Mouse (Mus musculus): ENCODE measurements around the gene Adgrl3. TPM values are rescaled to one million over a fixed set of nuclear protein-coding genes. Genes with fewer than 3 reads are reported as not detected.
A peak's percentile ranks its signal among the peaks of the same experiment; 100 is the strongest.

The Adgrl3 gene
- polyA plus RNA-seq, 1 experiment from 2014 or later = 24.5 TPM

GRCm38 (mm10) chr5:81083698-81084360 is 63.9 kb downstream of the Adgrl3 start:
- DNase-seq (ENCODE audit: low spot score) = no peak
- no peaks in the 10 kb centered on the region for H3K36me3 ChIP-seq (ENCODE audit: control insufficient read depth, insufficient read depth, low read length)
- no peak overlapping the region for H3K9ac ChIP-seq (ENCODE audit: low read length)
- H3K4me3 ChIP-seq (ENCODE audit: low read depth, low read length) = no peak overlapping the region
- no peak overlapping the region for H3K4me2 ChIP-seq (ENCODE audit: low read length)
- H3K27me3 ChIP-seq (replicated peaks; ENCODE audit: control insufficient read depth, insufficient read depth, low read length) = no peaks in the 10 kb centered on the region
- H3K27ac ChIP-seq (ENCODE audit: low read depth, low read length) = no peak overlapping the region
- no peak for ATAC-seq
- peaks cover 3% of the 10 kb centered on the region; the same call in 1 of the 2 replicates for H3K4me1 ChIP-seq (ENCODE audit: control insufficient read depth, insufficient read depth, low read length)
- 80% methylated on average over 5 of the region's 5 CpGs for WGBS
- no peaks in the 10 kb centered on the region for H3K9me3 ChIP-seq (replicated peaks; ENCODE audit: control insufficient read depth, low read length)

DNA sequence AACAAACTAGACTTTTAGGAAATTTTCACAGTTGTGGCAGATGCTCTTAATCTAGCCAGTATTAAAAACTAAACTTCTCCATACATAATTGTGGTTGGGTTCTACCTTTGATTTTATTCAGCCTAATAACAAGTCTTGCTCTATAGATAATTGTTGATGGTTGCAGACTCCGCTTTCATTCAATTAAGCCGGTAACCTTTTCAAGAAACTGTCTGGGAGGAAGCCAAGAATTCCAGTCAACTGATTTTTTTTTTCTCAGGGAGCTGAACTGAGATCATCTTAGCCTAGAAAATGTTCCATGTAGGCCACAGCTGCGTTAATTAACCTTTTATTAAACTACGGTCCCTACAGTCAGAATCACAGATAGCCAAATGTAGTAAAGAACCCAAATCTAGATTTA is 65.2 kb downstream of the Adgrl3 start:
- Histone ChIP-seq H3K4me1 (ENCODE audit: control insufficient read depth, insufficient read depth, low read length) (peaks cover 3% of the 10 kb centered on the region; the same call in 1 of the 2 replicates), H3K27ac (ENCODE audit: low read depth, low read length) (no peak overlapping the region), H3K9ac (ENCODE audit: low read length) (no peak overlapping the region), H3K27me3 (replicated peaks; ENCODE audit: control insufficient read depth, insufficient read depth, low read length) (no peaks in the 10 kb centered on the region), H3K9me3 (replicated peaks; ENCODE audit: control insufficient read depth, low read length) (no peaks in the 10 kb centered on the region), H3K4me3 (ENCODE audit: low read depth, low read length) (no peak overlapping the region), H3K36me3 (ENCODE audit: control insufficient read depth, insufficient read depth, low read length) (no peaks in the 10 kb centered on the region), H3K4me2 (ENCODE audit: low read length) (no peak overlapping the region)
- 0 out of 2 replicates have a peak, but pooled peaks have one; percentile 40 for ATAC-seq
- peak; percentile 77 for DNase-seq (ENCODE audit: low spot score)
- WGBS = 18% methylated on average over 4 of the region's 4 CpGs

DNA sequence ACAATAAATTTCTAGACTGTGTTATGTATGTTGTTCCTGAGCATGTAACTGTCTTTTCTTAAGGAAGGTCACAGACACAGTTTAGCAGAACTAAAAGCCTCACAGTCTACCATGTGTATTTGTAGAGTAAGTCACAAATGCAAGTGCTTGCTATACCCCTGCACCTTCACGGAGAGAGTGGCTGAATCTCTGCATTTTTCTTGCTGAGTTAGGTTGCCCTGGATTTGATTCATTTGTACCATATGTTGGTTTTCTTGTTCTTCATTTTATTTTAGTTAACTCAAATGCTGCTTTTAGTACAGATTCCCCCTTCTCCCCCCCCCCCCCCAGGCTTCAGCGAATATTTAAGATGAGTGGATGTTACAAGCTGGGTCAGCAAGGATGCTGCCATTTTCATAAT is 68.7 kb downstream of the Adgrl3 start:
- Histone ChIP-seq H3K9ac (ENCODE audit: low read length) (no peak overlapping the region), H3K36me3 (ENCODE audit: control insufficient read depth, insufficient read depth, low read length) (no peaks in the 10 kb centered on the region), H3K27me3 (replicated peaks; ENCODE audit: control insufficient read depth, insufficient read depth, low read length) (no peaks in the 10 kb centered on the region), H3K4me2 (ENCODE audit: low read length) (no peak overlapping the region), H3K27ac (ENCODE audit: low read depth, low read length) (no peak overlapping the region), H3K4me3 (ENCODE audit: low read depth, low read length) (no peak overlapping the region), H3K9me3 (replicated peaks; ENCODE audit: control insufficient read depth, low read length) (no peaks in the 10 kb centered on the region), H3K4me1 (ENCODE audit: control insufficient read depth, insufficient read depth, low read length) (peaks cover 3% of the 10 kb centered on the region; the same call in 1 of the 2 replicates)
- WGBS = 94% methylated on average over 2 of the region's 2 CpGs
- DNase-seq (ENCODE audit: low spot score) = no peak
- no peak for ATAC-seq

GRCm38 (mm10) chr5:81094618-81095017 is 74.7 kb downstream of the Adgrl3 start:
- ATAC-seq = no peak
- no peaks in the 10 kb centered on the region for H3K9me3 ChIP-seq (replicated peaks; ENCODE audit: control insufficient read depth, low read length)
- no peak for DNase-seq (ENCODE audit: low spot score)
- H3K36me3 ChIP-seq (ENCODE audit: control insufficient read depth, insufficient read depth, low read length) = no peaks in the 10 kb centered on the region
- H3K9ac ChIP-seq (ENCODE audit: low read length) = no peak overlapping the region
- no peak overlapping the region for H3K4me2 ChIP-seq (ENCODE audit: low read length)
- H3K4me3 ChIP-seq (ENCODE audit: low read depth, low read length) = no peak overlapping the region
- H3K27ac ChIP-seq (ENCODE audit: low read depth, low read length) = no peak overlapping the region
- H3K4me1 ChIP-seq (ENCODE audit: control insufficient read depth, insufficient read depth, low read length) = no peaks in the 10 kb centered on the region
- WGBS = 93% methylated on average over 3 of the region's 3 CpGs
- H3K27me3 ChIP-seq (replicated peaks; ENCODE audit: control insufficient read depth, insufficient read depth, low read length) = no peaks in the 10 kb centered on the region

DNA sequence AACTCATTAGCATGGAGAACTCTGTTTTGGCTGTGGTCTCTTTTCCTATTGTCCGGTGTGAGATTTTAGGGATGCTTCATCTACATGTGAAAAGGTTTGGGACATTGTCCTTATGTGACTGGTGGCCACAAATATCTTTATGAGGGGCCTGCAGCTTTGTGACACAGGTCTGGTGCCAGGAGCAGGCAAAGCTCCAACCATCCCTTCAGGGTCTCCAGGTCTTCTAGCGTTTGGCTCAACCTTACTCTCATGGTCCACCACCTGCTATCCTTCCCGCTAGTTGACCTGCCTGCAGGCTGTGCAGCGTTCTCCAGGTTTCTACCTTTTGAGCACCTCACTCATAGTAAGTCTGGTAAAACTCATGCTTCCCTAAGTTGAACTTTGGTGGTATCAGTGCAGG is 77.2 kb downstream of the Adgrl3 start:
- H3K9me3 ChIP-seq (replicated peaks; ENCODE audit: control insufficient read depth, low read length) = no peaks in the 10 kb centered on the region
- H3K27me3 ChIP-seq (replicated peaks; ENCODE audit: control insufficient read depth, insufficient read depth, low read length) = no peaks in the 10 kb centered on the region
- WGBS = 91% methylated on average over 4 of the region's 4 CpGs
- H3K4me3 ChIP-seq (ENCODE audit: low read depth, low read length) = no peak overlapping the region
- no peak overlapping the region for H3K27ac ChIP-seq (ENCODE audit: low read depth, low read length)
- H3K4me1 ChIP-seq (ENCODE audit: control insufficient read depth, insufficient read depth, low read length) = no peaks in the 10 kb centered on the region
- no peaks in the 10 kb centered on the region for H3K36me3 ChIP-seq (ENCODE audit: control insufficient read depth, insufficient read depth, low read length)
- DNase-seq (ENCODE audit: low spot score) = no peak
- no peak overlapping the region for H3K9ac ChIP-seq (ENCODE audit: low read length)
- H3K4me2 ChIP-seq (ENCODE audit: low read length) = no peak overlapping the region
- ATAC-seq = no peak

DNA sequence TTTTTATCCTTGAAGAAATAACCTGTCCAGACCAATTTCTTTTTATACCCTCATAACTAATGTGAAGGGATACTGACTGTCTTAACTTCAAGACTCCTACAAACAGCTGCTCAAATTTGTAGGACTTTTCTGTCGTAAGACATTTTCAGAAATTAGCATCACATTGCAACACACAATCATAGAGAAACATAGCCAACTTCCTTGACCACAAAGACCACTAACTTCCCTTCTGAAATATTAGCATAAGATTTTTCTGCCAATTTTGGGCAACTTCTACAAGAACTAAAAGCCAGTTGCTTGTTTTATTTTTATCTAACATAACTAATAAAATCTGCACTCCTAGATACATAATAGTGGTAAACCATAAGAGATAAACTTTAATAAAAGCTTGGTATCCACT is 87.5 kb downstream of the Adgrl3 start:
- H3K4me2 ChIP-seq (ENCODE audit: low read length) = no peak overlapping the region
- no peak overlapping the region for H3K4me3 ChIP-seq (ENCODE audit: low read depth, low read length)
- no peaks in the 10 kb centered on the region for H3K27me3 ChIP-seq (replicated peaks; ENCODE audit: control insufficient read depth, insufficient read depth, low read length)
- H3K27ac ChIP-seq (ENCODE audit: low read depth, low read length) = no peak overlapping the region
- H3K9me3 ChIP-seq (replicated peaks; ENCODE audit: control insufficient read depth, low read length) = no peaks in the 10 kb centered on the region
- ATAC-seq = no peak
- WGBS = 90% methylated on average over 1 of the region's 1 CpGs
- no peaks in the 10 kb centered on the region for H3K4me1 ChIP-seq (ENCODE audit: control insufficient read depth, insufficient read depth, low read length)
- no peaks in the 10 kb centered on the region for H3K36me3 ChIP-seq (ENCODE audit: control insufficient read depth, insufficient read depth, low read length)
- no peak for DNase-seq (ENCODE audit: low spot score)
- H3K9ac ChIP-seq (ENCODE audit: low read length) = no peak overlapping the region

DNA sequence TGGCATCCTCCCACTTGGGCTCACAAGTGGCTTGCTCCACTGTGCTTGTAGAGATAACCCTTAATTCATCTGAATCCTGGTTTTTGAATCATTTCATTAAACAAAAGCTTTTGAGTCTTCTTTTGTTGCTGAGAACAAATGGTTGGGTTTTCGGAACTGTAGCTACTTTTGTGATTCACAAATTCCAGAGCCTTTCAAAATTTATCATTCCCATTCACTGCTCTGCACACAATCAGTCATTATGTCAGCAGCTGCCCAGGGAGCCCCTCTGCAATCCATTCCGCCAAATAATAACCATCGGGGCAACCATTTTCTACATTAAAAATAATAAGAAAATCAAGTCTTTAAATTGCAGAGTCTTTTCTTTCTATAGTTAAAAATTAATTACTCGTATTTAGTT is 104.5 kb downstream of the Adgrl3 start:
- Histone ChIP-seq H3K4me2 (ENCODE audit: low read length) (no peak overlapping the region), H3K4me1 (ENCODE audit: control insufficient read depth, insufficient read depth, low read length) (no peaks in the 10 kb centered on the region), H3K27ac (ENCODE audit: low read depth, low read length) (no peak overlapping the region), H3K9me3 (replicated peaks; ENCODE audit: control insufficient read depth, low read length) (no peaks in the 10 kb centered on the region), H3K36me3 (ENCODE audit: control insufficient read depth, insufficient read depth, low read length) (no peaks in the 10 kb centered on the region), H3K4me3 (ENCODE audit: low read depth, low read length) (no peak overlapping the region), H3K27me3 (replicated peaks; ENCODE audit: control insufficient read depth, insufficient read depth, low read length) (no peaks in the 10 kb centered on the region), H3K9ac (ENCODE audit: low read length) (no peak overlapping the region)
- no peak for DNase-seq (ENCODE audit: low spot score)
- 37% methylated on average over 4 of the region's 4 CpGs for WGBS
- no peak for ATAC-seq

- Histone ChIP-seq H3K9ac (ENCODE audit: low read length) (no peak overlapping the region), H3K4me2 (ENCODE audit: low read length) (no peak overlapping the region), H3K36me3 (ENCODE audit: control insufficient read depth, insufficient read depth, low read length) (no peaks in the 10 kb centered on the region), H3K27ac (ENCODE audit: low read depth, low read length) (no peak overlapping the region), H3K4me1 (ENCODE audit: control insufficient read depth, insufficient read depth, low read length) (no peaks in the 10 kb centered on the region), H3K4me3 (ENCODE audit: low read depth, low read length) (no peak overlapping the region), H3K27me3 (replicated peaks; ENCODE audit: control insufficient read depth, insufficient read depth, low read length) (no peaks in the 10 kb centered on the region), H3K9me3 (replicated peaks; ENCODE audit: control insufficient read depth, low read length) (no peaks in the 10 kb centered on the region)
- ATAC-seq = peak; percentile 63; the same call in 1 of the 2 replicates
- 38% methylated on average over 3 of the region's 3 CpGs for WGBS
- DNase-seq (ENCODE audit: low spot score) = peak; percentile 70
These were observed 107.7 kb downstream of the Adgrl3 start for GRCm38 (mm10) chr5:81127639-81128038.

- ATAC-seq = no peak
These were observed 116.5 kb downstream of the Adgrl3 start for GRCm38 (mm10) chr5:81136394-81136793.

More at GRCm38 (mm10) chr5:81136394-81136793, 116.5 kb downstream of the Adgrl3 start:
- H3K4me2 ChIP-seq (ENCODE audit: low read length) = no peak overlapping the region
- DNase-seq (ENCODE audit: low spot score) = peak; percentile 32
- no peaks in the 10 kb centered on the region for H3K27me3 ChIP-seq (replicated peaks; ENCODE audit: control insufficient read depth, insufficient read depth, low read length)
- WGBS = 71% methylated on average over 1 of the region's 1 CpGs
- no peak overlapping the region for H3K9ac ChIP-seq (ENCODE audit: low read length)
- H3K4me1 ChIP-seq (ENCODE audit: control insufficient read depth, insufficient read depth, low read length) = no peaks in the 10 kb centered on the region
- H3K9me3 ChIP-seq (replicated peaks; ENCODE audit: control insufficient read depth, low read length) = no peaks in the 10 kb centered on the region
- H3K27ac ChIP-seq (ENCODE audit: low read depth, low read length) = no peak overlapping the region
- no peaks in the 10 kb centered on the region for H3K36me3 ChIP-seq (ENCODE audit: control insufficient read depth, insufficient read depth, low read length)
- H3K4me3 ChIP-seq (ENCODE audit: low read depth, low read length) = no peak overlapping the region

Measured in forebrain, embryonic 14.5 days (tissue).